Mouse (Mus musculus): Measurements from ENCODE around the gene Sdc3.

The Sdc3 gene

DNA sequence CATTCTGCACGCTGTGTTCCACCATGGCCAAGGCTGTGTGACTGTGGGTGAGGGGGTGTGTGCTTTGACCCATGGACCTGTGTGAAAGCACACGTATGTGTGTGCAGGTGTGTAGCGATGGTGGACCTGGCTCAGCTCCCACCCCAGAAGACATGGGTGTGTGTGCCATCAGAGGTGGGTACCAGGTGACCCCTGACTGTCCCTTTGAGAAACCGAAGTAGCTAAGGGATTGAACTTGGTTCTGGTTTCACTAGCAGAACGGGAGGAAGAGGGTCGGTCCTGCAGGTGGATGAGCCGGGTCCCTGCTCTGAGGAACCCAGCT, 804 bp downstream of the Sdc3 start:
- no peak for DNase-seq (ENCODE audit: low read depth, low spot score)

DNA sequence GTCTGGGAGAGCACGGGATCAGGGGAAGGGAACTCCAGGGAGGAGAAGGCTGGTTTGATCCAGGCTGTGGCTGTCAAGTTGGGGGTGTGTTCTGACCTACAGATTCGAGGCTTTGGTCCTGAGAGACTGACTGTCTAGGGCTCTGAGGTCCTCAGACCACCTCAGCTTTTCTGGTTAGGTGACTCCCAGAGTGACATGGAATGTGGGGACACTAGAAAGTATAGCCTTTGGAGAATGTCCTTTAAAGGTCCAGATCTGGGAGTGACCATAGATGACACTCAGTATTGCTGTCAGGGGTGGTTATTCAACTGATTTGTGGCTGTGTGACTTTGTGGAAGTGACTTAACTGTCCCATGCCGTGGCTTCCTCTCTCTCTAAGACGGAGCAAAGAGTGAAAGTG, 2.4 kb downstream of the Sdc3 start:
- DNase-seq (ENCODE audit: low read depth, low spot score), result no peak

DNA sequence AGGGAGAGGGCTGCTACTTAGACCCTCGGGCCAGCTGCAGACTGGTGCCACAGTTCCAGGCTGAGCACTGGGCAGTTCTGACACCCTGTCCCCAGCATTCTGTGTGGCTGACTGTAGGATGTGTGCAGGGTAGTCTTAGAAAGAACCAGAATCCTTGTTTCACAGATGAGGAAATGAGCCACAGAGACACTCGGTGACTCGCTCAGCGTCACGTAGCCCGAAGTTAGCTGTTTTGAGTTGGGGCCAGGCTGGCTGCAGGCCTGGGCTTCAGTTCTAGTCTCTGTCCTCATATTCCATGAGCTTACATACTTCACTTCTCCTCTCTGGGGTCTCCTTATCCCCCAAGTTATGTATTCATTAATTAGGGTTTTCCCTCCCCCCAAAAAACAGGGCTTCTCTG, 3.6 kb downstream of the Sdc3 start:
- no peak for DNase-seq (ENCODE audit: low read depth, low spot score)

DNA sequence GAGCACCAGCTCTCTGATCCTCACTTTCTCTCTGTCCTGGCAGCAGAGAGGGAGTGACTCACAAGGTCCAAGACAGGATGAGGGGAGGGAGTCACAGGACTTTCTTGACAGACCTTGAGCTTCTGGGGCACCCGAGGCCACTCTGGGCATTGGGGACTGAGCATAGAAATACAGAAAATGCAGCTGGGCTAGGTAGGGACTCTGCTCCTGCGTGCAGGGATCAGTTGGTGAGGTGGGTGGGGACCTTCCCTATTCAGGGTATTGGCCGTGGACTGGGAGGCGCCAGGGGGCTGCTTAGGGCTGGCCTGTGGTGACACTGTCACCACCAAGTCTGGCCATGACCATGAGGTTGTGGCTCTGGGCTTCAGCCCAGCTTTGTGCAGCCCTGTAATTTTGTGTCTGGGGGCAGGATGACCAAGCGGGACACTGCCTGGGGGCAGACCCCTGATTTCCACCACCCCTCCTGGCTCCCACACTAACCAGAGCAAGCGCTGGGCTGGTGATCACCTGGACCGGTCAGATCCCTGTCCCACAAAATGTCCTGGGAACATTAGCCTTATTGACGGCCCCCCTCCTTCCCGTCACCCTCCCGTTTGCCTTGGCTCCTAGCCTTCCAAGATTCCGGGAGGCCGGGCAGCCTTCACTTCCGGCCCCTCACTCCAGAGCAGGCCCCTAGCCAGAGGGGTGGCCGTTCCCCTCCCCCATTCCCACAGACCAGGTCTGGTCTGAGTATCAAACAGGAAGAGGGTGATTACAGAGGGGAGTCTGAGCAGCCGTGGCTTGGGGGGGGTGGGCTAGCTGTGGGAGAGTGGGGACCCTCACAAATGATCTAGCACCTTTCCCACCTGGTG, 5.1 kb downstream of the Sdc3 start:
- DNase-seq (ENCODE audit: low read depth, low spot score), result no peak

DNA sequence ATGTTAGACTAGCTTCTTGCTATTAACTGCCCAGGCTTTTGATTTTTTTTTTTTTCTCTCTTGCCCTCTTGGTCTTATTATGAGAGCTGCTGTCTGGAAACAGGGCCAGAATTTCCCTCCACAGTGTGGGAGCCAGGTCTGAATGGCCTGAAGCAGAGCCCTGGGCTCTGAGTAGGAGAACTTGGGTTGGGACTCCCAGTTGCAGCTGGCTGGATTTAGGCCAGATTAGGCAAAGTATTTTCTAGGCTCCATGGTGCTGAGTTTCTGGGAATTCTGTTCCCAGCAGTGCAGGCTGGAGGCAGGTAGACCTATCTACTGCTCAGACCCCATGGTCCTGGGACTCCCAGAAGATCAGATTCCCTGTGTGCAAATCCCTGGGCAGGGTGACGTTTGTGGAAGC, 6.1 kb downstream of the Sdc3 start:
- peak; percentile 32 for DNase-seq (ENCODE audit: low read depth, low spot score)

DNA sequence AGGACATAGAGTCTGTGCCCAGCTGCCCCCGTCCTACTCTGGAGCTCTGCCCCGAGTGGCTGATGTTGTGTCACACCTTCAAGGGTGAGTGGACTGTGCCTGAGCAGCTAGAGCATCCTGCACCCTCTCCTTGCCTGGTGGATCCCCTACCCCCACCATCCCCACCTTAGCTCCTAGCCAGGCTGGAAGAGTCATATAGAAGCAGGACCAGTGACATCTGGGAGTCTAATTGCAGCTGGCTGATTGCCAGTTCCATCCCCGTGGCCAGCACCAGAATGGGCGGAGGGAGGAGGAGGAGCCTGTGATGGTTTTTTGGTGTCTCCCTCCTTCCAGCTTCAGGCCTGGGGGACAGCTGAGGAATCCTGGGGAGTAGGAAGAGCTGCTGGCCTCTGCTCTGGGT, 6.8 kb downstream of the Sdc3 start:
- DNase-seq (ENCODE audit: low read depth, low spot score), result no peak

DNA sequence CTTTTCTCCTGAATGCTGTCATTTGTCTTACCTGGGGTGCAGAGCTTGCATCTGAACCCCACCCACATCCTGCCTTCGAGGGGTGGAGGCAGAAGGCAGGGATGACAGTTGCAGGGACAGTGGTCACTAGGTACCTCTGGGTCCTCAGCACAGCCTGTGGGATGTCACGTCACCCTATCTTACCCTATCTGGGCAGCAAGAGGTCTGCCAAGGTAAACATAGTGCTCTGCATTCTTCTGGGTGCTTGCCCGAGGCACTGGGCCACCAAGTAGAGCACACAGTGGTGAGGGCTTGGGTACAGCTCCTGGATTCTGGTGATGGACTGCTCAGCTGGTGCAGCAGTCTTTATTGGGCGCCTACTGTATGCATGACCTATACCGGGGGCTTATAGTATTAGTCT, 7.2 kb downstream of the Sdc3 start:
- no peak for DNase-seq (ENCODE audit: low read depth, low spot score)

DNA sequence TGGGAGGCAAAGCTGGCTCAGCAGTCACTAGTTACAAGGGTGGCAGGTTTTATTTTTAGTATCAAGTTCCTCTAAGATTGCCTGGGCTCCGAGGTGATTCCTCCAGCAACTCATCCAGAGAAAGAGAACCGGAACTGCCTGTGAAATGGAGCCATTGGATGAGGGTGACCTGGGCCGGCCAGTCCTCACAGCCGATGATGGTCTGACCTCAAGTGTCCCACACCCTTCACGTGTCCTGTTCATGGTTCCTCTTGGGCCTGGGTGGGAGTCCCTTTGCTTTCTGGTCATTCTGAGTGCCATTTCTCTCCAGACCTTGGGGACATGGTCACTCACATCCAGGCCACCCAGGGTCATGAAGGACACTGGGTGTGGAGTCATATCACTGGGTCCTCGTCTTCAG, 7.8 kb downstream of the Sdc3 start:
- DNase-seq (ENCODE audit: low read depth, low spot score), result peak; percentile 32

DNA sequence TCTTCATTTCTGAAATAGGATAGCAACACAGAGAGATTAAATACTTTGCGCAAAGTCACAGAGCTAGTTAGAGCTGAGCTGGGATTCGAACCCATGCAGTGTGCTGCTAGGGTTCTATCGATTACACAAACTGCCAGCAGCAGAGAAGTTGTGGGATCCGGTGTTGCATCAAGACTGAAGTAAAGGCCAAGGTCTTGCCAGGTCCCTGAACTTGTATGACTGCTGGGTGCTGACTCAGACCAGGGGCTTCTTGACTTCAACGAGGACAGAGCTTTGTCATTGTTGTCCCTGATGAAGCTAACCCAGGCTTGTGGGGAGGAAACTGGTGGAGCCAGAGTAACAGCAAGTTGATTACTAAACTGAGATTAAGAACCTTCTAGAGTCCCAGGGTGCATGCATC, 8.9 kb downstream of the Sdc3 start:
- no peak for DNase-seq (ENCODE audit: low read depth, low spot score)

DNA sequence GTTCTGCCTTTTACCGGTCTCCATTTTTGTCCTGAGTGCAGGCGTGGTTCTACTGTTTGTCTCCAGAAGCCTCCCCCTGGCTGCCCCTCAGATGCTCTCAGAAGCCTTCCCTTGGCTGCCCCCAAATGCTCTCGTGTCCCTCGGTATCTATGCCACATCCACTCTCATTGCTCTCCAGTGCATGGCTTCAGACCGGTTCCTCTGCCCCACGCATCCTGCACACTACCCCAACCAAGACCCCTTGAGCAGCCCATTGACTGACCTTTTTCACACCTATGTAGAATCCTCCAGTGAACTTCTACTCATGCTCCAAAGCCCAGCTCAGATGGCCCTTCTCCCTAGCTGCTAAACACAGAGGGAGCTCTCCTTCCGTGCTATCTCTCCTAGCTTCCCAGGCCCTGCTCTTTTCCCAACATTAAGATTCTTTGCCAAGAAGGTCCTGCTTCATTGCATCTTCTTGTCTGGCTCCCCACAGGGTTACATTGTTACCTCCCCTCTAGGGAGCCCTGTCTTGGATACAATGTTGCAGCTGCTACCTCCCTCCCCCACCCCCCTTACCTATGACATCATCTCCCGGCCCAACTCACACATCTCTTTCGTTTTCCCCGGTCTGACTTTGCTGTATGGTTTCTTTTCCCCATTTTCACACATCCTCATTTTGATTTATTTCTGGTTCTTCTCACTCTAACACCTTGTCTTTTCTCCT, 9.4 kb downstream of the Sdc3 start:
- peak; percentile 34 for DNase-seq (ENCODE audit: low read depth, low spot score)

DNA sequence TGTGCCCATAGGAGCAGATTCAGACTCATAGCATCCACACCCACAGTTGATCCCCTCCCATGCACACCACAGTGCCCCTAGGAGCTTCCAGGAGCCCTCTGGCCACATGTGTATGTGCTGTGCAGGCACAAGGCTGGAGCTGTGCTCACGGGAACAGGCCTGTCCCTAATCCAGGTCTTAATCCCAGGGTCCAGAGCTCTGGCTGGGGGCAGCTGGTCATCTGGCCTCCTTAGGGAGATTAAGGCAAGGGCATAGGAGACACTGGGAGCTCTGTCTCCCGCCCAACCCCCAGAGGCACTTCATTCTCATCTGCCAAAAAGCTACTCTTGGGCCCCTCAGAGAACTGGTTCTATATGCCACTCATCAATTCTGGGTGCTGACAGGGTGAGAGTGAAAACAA, 11.3 kb downstream of the Sdc3 start:
- DNase-seq (ENCODE audit: low read depth, low spot score), result no peak

DNA sequence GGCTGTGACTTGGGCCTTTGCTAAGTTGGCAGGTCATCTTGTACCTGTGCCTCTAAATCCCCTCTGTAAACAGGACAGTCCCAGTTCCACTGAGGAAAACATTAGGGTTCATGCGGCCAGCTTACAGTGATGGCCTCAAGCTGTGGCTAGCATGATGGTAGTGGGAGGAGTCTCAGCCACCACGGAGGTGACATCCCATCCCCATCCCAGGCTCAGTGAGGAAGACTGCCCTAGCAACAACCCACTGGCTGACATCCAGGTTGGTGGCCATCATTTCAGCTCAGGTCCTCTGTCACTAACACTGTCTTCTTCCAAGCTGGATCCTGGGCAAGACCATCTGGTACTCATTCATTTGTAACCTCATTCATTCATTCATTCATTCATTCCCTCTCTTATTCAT, 12.0 kb downstream of the Sdc3 start:
- no peak for DNase-seq (ENCODE audit: low read depth, low spot score)

DNA sequence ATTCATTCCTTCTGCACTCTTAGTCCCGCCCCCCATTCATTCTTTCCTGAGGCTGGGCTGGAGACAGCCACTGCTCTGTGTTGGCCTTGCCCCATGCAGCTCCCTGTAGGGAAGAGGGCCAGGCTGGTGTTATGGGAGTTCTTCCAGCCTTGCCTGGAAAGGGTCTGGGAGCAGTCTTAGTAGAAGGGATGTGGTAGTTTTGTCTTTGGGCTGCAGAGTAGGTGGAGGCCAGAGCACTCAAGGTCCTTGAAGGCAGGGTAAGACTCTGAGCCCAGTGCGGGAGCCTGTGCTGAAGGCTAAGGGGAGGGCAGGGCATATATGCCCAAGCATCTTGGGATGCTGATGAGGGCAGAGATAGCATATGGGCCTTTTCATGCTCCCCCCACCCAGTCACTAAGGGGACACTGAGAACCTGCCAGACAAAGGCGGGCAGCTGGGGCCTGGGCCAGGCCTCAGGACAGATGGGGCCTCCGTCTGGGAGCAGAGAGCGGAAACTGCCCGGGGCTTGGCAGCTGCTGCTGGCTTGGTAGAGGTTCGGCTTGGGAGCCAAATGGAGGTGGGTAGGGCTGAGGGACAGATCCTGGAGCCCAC, 12.5 kb downstream of the Sdc3 start:
- no peak for DNase-seq (ENCODE audit: low read depth, low spot score)

DNA sequence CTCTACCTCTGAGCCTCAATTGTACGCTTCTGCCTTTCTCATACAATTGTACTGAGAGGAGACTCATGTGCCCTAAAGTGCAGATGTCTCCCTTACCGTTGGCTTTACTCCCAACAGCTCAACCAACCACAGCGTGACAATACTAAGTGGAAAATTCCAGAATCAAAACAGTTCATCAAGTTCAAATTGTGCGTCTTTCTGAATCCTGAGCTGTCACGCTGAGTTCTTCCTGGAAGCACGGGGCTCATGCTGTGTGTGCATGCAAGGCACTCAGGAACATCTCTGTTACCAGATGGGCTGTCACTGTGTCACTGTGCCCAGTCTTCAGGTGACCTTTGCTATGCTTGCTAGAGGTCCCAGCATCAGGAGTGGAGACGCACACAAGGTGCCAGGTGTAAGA, 13.4 kb downstream of the Sdc3 start:
- no peak for DNase-seq (ENCODE audit: low read depth, low spot score)

DNA sequence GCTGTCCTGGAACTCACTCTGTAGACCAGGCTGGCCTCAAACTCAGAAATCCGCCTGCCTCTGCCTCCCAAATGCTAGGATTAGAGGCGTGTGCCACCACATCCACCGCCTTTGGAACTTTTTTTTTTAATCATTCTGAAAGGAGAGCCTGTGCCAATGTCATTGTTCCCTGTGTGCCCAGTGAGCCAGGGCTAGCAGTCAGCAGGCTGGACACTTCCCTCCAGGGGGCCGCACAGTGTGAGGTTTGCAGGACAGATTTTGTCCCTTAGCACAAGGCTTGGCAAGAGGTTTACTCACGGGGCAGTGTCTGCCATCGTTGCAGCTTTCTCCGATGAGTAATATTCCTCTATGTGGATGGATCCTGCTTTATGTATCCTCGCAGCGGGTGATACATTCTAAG, 14.4 kb downstream of the Sdc3 start:
- DNase-seq (ENCODE audit: low read depth, low spot score), result no peak

DNA sequence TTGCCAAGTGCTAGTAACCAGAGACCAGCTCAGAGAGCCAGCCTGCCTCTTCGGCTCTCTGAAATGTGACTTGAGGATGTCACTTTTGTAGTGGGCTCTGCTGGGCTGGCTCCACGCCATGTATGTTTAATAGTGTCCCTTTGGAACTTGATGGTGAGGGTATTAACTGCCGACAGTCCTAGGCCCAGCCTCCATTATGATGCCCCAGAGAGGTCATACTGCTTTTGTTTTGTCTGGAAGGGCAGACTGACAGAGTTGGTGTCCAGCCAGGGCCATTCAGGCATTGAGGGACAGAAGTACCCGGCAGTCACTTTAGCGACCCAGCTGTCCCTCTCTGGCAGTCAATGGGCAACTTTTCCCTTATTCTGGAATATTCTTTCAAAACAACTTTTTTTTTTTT, 17.4 kb downstream of the Sdc3 start:
- DNase-seq (ENCODE audit: low read depth, low spot score), result no peak

DNA sequence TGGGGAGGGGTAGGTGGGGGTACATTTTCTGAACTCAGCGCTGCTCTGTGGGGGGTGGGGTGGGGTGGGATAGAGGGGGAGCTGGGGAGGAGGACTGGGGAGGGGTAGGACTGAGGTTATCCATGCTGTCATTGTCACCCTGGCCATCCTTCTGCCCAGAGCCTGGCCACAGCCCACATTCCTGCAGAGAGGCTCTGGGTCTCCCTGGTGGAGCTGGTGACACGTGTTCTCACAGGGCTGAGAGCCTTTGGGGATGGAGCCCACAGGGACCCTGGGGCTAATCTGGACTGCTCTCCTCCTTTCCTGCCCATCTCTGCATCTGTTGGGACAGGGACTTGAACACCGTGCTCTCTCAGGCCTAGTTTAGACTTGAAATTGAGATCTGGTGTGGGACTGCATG, 18.5 kb downstream of the Sdc3 start:
- DNase-seq (ENCODE audit: low read depth, low spot score), result no peak

DNA sequence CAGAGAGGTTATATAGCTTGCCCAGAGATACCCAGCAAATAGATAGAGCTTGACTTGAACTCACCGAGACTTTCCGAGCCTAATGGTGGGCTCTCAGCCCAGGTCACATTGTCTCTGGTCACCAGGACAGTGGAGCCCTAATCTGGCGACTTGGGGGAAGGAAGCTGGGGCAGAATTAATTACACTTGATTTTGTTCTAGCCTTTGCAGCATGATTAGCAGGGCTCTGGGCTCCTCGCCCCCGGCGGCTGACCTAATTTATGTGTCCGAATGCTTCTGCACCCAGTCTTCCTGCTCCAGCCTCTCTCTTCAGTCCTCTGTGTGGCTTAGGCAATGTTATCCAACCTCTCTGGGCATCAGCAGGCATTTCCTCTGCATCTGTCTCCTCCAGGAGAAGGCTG, 19.0 kb downstream of the Sdc3 start:
- DNase-seq (ENCODE audit: low read depth, low spot score), result no peak

DNA sequence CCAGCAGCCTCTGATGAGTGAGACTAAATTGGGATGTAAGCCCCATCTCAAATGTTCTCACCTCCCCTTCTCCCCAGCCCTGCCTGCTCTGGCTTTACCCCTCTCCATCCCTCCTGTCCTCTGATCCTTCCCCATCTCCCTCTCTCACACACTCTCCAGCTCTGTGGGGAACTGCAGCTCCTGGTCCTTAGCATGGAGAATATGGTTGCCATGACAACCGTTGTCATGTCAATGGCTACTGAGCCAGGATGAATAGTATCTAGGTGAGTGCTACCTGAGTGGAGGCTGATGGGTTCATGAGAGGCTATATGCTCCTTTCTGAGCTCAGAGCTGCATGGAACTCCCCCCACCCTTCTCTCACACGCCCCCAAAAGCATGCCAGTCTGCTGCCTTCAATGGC, 21.6 kb downstream of the Sdc3 start:
- no peak for DNase-seq (ENCODE audit: low read depth, low spot score)

DNA sequence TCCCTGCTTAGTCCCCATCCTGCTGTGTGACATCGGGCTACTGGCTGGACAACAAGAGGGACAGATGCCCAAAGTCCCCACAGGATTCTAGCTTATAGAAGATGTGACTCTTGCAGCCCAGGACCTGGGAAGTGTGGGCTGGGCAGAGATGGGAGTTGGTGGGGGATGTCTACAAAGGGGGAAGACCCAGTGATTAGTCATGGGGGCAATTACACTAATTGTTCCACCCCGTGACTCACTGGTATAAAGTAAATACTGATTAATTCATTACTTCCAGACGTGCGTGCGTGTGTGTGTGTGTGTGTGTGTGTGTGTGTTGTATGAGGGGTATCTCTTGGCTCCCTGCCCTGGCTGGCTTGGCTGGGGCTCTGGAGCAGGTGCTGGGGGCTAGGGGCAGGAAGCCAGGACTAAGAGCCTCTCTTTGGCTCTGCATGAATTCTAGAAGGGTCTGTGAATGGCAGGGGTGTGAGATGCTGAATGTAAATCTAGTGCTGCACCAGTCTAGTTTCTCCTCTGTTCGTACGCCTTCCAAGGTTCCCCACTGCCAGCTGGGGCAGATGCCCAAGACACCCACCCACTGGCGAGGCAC, 22.5 kb downstream of the Sdc3 start:
- no peak for DNase-seq (ENCODE audit: low read depth, low spot score)

DNA sequence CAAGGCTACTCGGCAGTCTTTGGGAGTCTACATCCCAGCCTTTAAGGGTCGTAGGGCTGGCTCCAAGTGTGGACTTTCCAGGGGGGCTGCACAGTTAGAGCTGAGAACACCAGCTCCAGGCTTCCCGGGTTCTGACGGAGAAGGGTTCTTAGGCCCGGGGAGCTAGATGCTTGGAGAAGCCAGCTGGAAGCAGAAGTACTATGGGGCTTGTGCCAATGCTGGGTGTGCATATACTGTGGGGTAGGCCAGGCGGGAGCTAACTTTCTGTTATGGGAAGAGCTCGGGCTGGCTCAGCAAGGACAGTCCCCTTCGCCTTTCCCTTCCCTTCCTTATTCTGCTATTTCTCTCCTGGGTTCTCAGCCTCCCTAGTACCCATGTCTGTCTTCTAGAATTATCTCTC, 23.5 kb downstream of the Sdc3 start:
- DNase-seq (ENCODE audit: low read depth, low spot score), result no peak

DNA sequence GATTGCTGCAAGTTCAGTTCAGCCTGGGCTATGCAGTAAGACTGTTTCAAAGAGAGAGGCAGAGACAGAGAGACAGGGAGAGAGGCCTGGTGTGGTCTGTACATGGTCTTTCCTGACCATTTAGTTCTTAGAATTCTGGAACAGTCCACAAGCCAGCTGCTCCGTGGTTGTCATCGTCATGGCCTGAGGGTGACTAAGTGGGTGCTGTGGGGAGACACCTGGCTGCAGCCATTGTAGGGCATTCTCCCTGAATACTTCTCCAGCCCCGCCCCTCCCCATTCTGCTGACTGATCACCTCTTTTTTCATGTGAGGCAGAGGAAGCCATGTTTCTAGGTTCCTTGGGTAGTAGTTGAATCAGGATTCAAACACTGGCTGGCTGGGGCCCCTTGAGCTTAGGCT, 27.5 kb downstream of the Sdc3 start:
- no peak for DNase-seq (ENCODE audit: low read depth, low spot score)

Measured in skeletal muscle tissue, adult 2 months (tissue).